Mouse (Mus musculus) E14TG2a.4 (cell line): ENCODE results near the gene Ubl7.

Source experiments
- H3K27me3 ChIP-seq: 2 replicates; pipeline ENCODE4 v1.6.1; 2014; ENCODE audit warnings: low read length, control low read depth; ENCODE audit not compliant: insufficient read depth
- H3K36me3 ChIP-seq: 2 replicates; pipeline ENCODE4 v1.6.1; 2014; ENCODE audit warnings: low read length, control low read depth; ENCODE audit not compliant: insufficient read depth
- H3K4me1 ChIP-seq: replicated peaks from 2 replicates; pipeline ENCODE4 v1.6.1; 2014; ENCODE audit warnings: low read depth, low read length, control low read depth
- H3K4me3 ChIP-seq: replicated peaks from 2 replicates; pipeline ENCODE4 v1.5.1; 2014; ENCODE audit warnings: mild to moderate bottlenecking, low read length
- H3K9me3 ChIP-seq: 2 replicates; pipeline ENCODE4 v1.6.1; 2014; ENCODE audit warnings: low read length, control low read depth
- CTCF ChIP-seq: conservative IDR thresholded peaks from 2 replicates; pipeline ENCODE4 v1.5.1; 2014; ENCODE audit warnings: low read length
- NANOG ChIP-seq: IDR thresholded peaks from 2 replicates; pipeline ENCODE4 v1.6.1; 2014; ENCODE audit warnings: borderline replicate concordance, low read length, mixed read lengths
- POU5F1 ChIP-seq: IDR thresholded peaks from 2 replicates; pipeline ENCODE4 v1.6.1; 2014; ENCODE audit warnings: low read length, borderline replicate concordance

Ubl7 gene

GRCm38 (mm10) chr9:57931166-57931767 is 20.5 kb downstream of the Ubl7 start:
- peaks cover 43% of the 10 kb centered on the region for H3K36me3 ChIP-seq
- TF ChIP-seq NANOG, result no peak
- no peak for TF ChIP-seq POU5F1
- TF ChIP-seq CTCF, result no peak
- no peaks in the 10 kb centered on the region for H3K9me3 ChIP-seq
- H3K4me1 ChIP-seq, result no peaks in the 10 kb centered on the region
- H3K4me3 ChIP-seq, result no peak overlapping the region
- H3K27me3 ChIP-seq, result peaks cover 2% of the 10 kb centered on the region; the same call in 1 of the 2 replicates

GRCm38 (mm10) chr9:57932253-57932652 is 21.5 kb downstream of the Ubl7 start:
- no peak for TF ChIP-seq CTCF
- Histone ChIP-seq H3K4me3 (no peak overlapping the region), H3K4me1 (no peaks in the 10 kb centered on the region), H3K9me3 (no peaks in the 10 kb centered on the region), H3K36me3 (peaks cover 34% of the 10 kb centered on the region), H3K27me3 (peaks cover 6% of the 10 kb centered on the region)

- H3K36me3 ChIP-seq, result peaks cover 27% of the 10 kb centered on the region
- TF ChIP-seq CTCF (no peak), NANOG (no peak), POU5F1 (no peak)
- H3K9me3 ChIP-seq, result no peaks in the 10 kb centered on the region
- H3K4me3 ChIP-seq, result no peak overlapping the region
- no peaks in the 10 kb centered on the region for H3K4me1 ChIP-seq
- peaks cover 14% of the 10 kb centered on the region for H3K27me3 ChIP-seq
Observed at GRCm38 (mm10) chr9:57932831-57933602, 22.2 kb downstream of the Ubl7 start.

GRCm38 (mm10) chr9:57935683-57936437 is 25.1 kb downstream of the Ubl7 start:
- no peaks in the 10 kb centered on the region for H3K36me3 ChIP-seq
- peaks cover 8% of the 10 kb centered on the region; the same call in 1 of the 2 replicates for H3K4me1 ChIP-seq
- peak; percentile 78 for TF ChIP-seq CTCF
- no peak for TF ChIP-seq NANOG
- no peak for TF ChIP-seq POU5F1
- no peak overlapping the region for H3K4me3 ChIP-seq
- H3K27me3 ChIP-seq, result peaks cover 40% of the 10 kb centered on the region
- H3K9me3 ChIP-seq, result peaks cover 12% of the 10 kb centered on the region

- Histone ChIP-seq H3K4me1 (peaks cover 16% of the 10 kb centered on the region), H3K27me3 (peaks cover 53% of the 10 kb centered on the region), H3K4me3 (no peak overlapping the region), H3K36me3 (no peaks in the 10 kb centered on the region), H3K9me3 (peaks cover 12% of the 10 kb centered on the region)
- no peak for TF ChIP-seq CTCF
- no peak for TF ChIP-seq NANOG
Observed at GRCm38 (mm10) chr9:57937171-57937570, 26.4 kb downstream of the Ubl7 start.

- Histone ChIP-seq H3K4me3 (no peak overlapping the region), H3K27me3 (peaks cover 58% of the 10 kb centered on the region), H3K4me1 (peaks cover 16% of the 10 kb centered on the region), H3K9me3 (peaks cover 12% of the 10 kb centered on the region), H3K36me3 (no peaks in the 10 kb centered on the region)
- no peak for TF ChIP-seq CTCF
- no peak for TF ChIP-seq POU5F1
- TF ChIP-seq NANOG, result no peak
Observed at GRCm38 (mm10) chr9:57937651-57938050, 26.9 kb downstream of the Ubl7 start.

GRCm38 (mm10) chr9:57938225-57939055 is 27.7 kb downstream of the Ubl7 start:
- H3K4me1 ChIP-seq, result peaks cover 16% of the 10 kb centered on the region
- TF ChIP-seq POU5F1 (no peak), NANOG (no peak), CTCF (no peak)
- H3K4me3 ChIP-seq, result no peak overlapping the region
- H3K9me3 ChIP-seq, result peaks cover 12% of the 10 kb centered on the region
- peaks cover 65% of the 10 kb centered on the region for H3K27me3 ChIP-seq
- no peaks in the 10 kb centered on the region for H3K36me3 ChIP-seq
